Mouse (Mus musculus) heart, embryonic 16.5 days (tissue): ENCODE data around the gene Nuak2. TPM values are rescaled to one million over a fixed set of nuclear protein-coding genes. Genes with fewer than 3 reads are reported as not detected.
A peak's percentile ranks its signal among the peaks of the same experiment; 100 is the strongest.

Experiments
- ATAC-seq: fragments of 200-750 bp; cut with Nextera tagmentation; replicated peaks from 2 replicates; pipeline ENCODE4 v1.8.0; 2017; ENCODE audit warnings: moderate number of reproducible peaks; ENCODE audit not compliant: insufficient read depth, low FRiP score; ENCODE audit errors: extremely low read depth
- H3K27ac ChIP-seq: fragments of 300-500 bp; sonication (generic); 2 replicates; pipeline ENCODE4 v1.5.1; 2014; ENCODE audit warnings: mild to moderate bottlenecking, low read length, control low read depth, moderate library complexity
- H3K27me3 ChIP-seq: fragments of 300-500 bp; sonication (generic); 2 replicates; pipeline ENCODE4 v1.6.1; 2014; ENCODE audit warnings: low read length, mixed read lengths; ENCODE audit not compliant: control insufficient read depth, insufficient read depth
- H3K36me3 ChIP-seq: fragments of 300-500 bp; sonication (generic); 2 replicates; pipeline ENCODE4 v1.6.1; 2014; ENCODE audit not compliant: control insufficient read depth, insufficient read depth
- H3K4me1 ChIP-seq: fragments of 300-500 bp; sonication (generic); 2 replicates; pipeline ENCODE4 v1.6.1; 2014; ENCODE audit warnings: low read length, mixed read lengths; ENCODE audit not compliant: control insufficient read depth, insufficient read depth
- H3K4me2 ChIP-seq: fragments of 300-500 bp; sonication (generic); 2 replicates; pipeline ENCODE4 v1.6.1; 2014; ENCODE audit warnings: low read depth, mild to moderate bottlenecking, control low read depth, low read length
- H3K4me3 ChIP-seq: fragments of 300-500 bp; sonication (generic); 2 replicates; pipeline ENCODE4 v1.5.1; 2014; ENCODE audit warnings: mild to moderate bottlenecking, control low read depth, low read length
- H3K9ac ChIP-seq: fragments of 300-500 bp; sonication (generic); 2 replicates; pipeline ENCODE4 v1.6.1; 2014; ENCODE audit warnings: low read length, control low read depth
- H3K9me3 ChIP-seq: fragments of 300-500 bp; sonication (generic); replicated peaks from 2 replicates; pipeline ENCODE4 v1.6.1; 2016; ENCODE audit warnings: low read length; ENCODE audit not compliant: control insufficient read depth
- WGBS: fragments of 180-500 bp; shearing (Covaris S2); extraction: QIAGEN DNeasy Blood & Tissue Kit; methylation state at CpG from one replicate; pipeline ENCODE4 v1.1.7; 2014; 5-methylcytosine and 5-hydroxymethylcytosine counted together
- polyA plus RNA-seq: library from polyadenylated mRNA; unstranded; fragments of >200 nt; fragmentation: Nextera tagmentation; extraction: Ambion mirVana; gene quantifications from 2 replicates; pipeline ENCODE4 v1.2.1, GENCODE M21; 2015

Nuak2 gene
- polyA plus RNA-seq, 1 experiment from 2014 or later, result 3.4 TPM

- 36% methylated on average over 8 of the region's 8 CpGs for WGBS
- H3K4me1 ChIP-seq, result peaks cover 29% of the 10 kb centered on the region
- no peak overlapping the region for H3K4me2 ChIP-seq
- no peak for ATAC-seq
- no peaks in the 10 kb centered on the region for H3K36me3 ChIP-seq
- no peaks in the 10 kb centered on the region for H3K9me3 ChIP-seq
- no peak overlapping the region for H3K9ac ChIP-seq
- no peak overlapping the region for H3K4me3 ChIP-seq
- H3K27me3 ChIP-seq, result no peaks in the 10 kb centered on the region
- H3K27ac ChIP-seq, result peak overlapping the region; percentile 44; the same call in 1 of the 2 replicates
Measured at GRCm38 (mm10) chr1:132338027-132338660, 22.2 kb downstream of the Nuak2 start.

GRCm38 (mm10) chr1:132341731-132342501 lies 26.0 kb downstream of the Nuak2 start:
- ATAC-seq, result peak; percentile 71
- 33% methylated on average over 5 of the region's 5 CpGs for WGBS
- H3K4me3 ChIP-seq, result no peak overlapping the region
- no peak overlapping the region for H3K9ac ChIP-seq
- H3K27me3 ChIP-seq, result no peaks in the 10 kb centered on the region
- H3K9me3 ChIP-seq, result no peaks in the 10 kb centered on the region
- peaks cover 10% of the 10 kb centered on the region for H3K4me1 ChIP-seq
- peak overlapping the region; percentile 38 for H3K27ac ChIP-seq
- no peaks in the 10 kb centered on the region for H3K36me3 ChIP-seq
- no peak overlapping the region for H3K4me2 ChIP-seq

GRCm38 (mm10) chr1:132342518-132342917 lies 26.6 kb downstream of the Nuak2 start:
- Histone ChIP-seq H3K36me3 (no peaks in the 10 kb centered on the region), H3K9ac (no peak overlapping the region), H3K4me1 (peaks cover 11% of the 10 kb centered on the region), H3K9me3 (no peaks in the 10 kb centered on the region), H3K27ac (no peak overlapping the region), H3K27me3 (no peaks in the 10 kb centered on the region), H3K4me2 (no peak overlapping the region), H3K4me3 (no peak overlapping the region)
- 65% methylated on average over 3 of the region's 3 CpGs for WGBS
- ATAC-seq, result no peak

GRCm38 (mm10) chr1:132343191-132343590 lies 27.3 kb downstream of the Nuak2 start:
- H3K9ac ChIP-seq, result no peak overlapping the region
- peaks cover 11% of the 10 kb centered on the region for H3K4me1 ChIP-seq
- no peaks in the 10 kb centered on the region for H3K9me3 ChIP-seq
- no peak overlapping the region for H3K27ac ChIP-seq
- H3K4me2 ChIP-seq, result no peak overlapping the region
- H3K4me3 ChIP-seq, result no peak overlapping the region
- no peak for ATAC-seq
- H3K36me3 ChIP-seq, result no peaks in the 10 kb centered on the region
- H3K27me3 ChIP-seq, result no peaks in the 10 kb centered on the region
- 89% methylated on average over 2 of the region's 2 CpGs for WGBS

GRCm38 (mm10) chr1:132343656-132344055 lies 27.7 kb downstream of the Nuak2 start:
- Histone ChIP-seq H3K27me3 (no peaks in the 10 kb centered on the region), H3K9ac (no peak overlapping the region), H3K36me3 (no peaks in the 10 kb centered on the region), H3K27ac (no peak overlapping the region), H3K9me3 (no peaks in the 10 kb centered on the region), H3K4me1 (peaks cover 7% of the 10 kb centered on the region), H3K4me3 (no peak overlapping the region), H3K4me2 (no peak overlapping the region)
- no peak for ATAC-seq
- WGBS, result 93% methylated on average over 1 of the region's 1 CpGs

- Histone ChIP-seq H3K4me1 (peaks cover 7% of the 10 kb centered on the region), H3K4me3 (no peak overlapping the region), H3K36me3 (no peaks in the 10 kb centered on the region), H3K27me3 (no peaks in the 10 kb centered on the region), H3K9me3 (no peaks in the 10 kb centered on the region; the same call in 1 of the 2 replicates), H3K9ac (no peak overlapping the region), H3K4me2 (no peak overlapping the region), H3K27ac (peak overlapping the region; percentile 76)
- 77% methylated on average over 4 of the region's 4 CpGs for WGBS
- no peak for ATAC-seq
Measured at GRCm38 (mm10) chr1:132345514-132345913, 29.6 kb downstream of the Nuak2 start.

GRCm38 (mm10) chr1:132346134-132346851 lies 30.4 kb downstream of the Nuak2 start:
- no peaks in the 10 kb centered on the region for H3K27me3 ChIP-seq
- H3K4me2 ChIP-seq, result no peak overlapping the region
- peaks cover 7% of the 10 kb centered on the region for H3K4me1 ChIP-seq
- H3K9me3 ChIP-seq, result peaks cover 5% of the 10 kb centered on the region; the same call in 1 of the 2 replicates
- WGBS, result 59% methylated on average over 12 of the region's 12 CpGs
- H3K4me3 ChIP-seq, result no peak overlapping the region
- peak overlapping the region; percentile 76 for H3K27ac ChIP-seq
- ATAC-seq, result peak; percentile 71
- 0 out of 2 replicates have a peak overlapping the region, but pooled peaks have one; percentile 30 for H3K9ac ChIP-seq
- H3K36me3 ChIP-seq, result no peaks in the 10 kb centered on the region

GRCm38 (mm10) chr1:132346951-132347350 lies 31.0 kb downstream of the Nuak2 start:
- Histone ChIP-seq H3K9ac (no peak overlapping the region), H3K4me2 (no peak overlapping the region), H3K4me1 (peaks cover 7% of the 10 kb centered on the region), H3K27ac (peak overlapping the region; percentile 76), H3K27me3 (no peaks in the 10 kb centered on the region), H3K36me3 (no peaks in the 10 kb centered on the region), H3K9me3 (peaks cover 5% of the 10 kb centered on the region; the same call in 1 of the 2 replicates), H3K4me3 (no peak overlapping the region)
- no peak for ATAC-seq

GRCm38 (mm10) chr1:132348401-132348800 lies 32.5 kb downstream of the Nuak2 start:
- Histone ChIP-seq H3K9me3 (peaks cover 5% of the 10 kb centered on the region; the same call in 1 of the 2 replicates), H3K36me3 (no peaks in the 10 kb centered on the region), H3K4me3 (no peak overlapping the region), H3K27ac (no peak overlapping the region), H3K4me2 (no peak overlapping the region), H3K4me1 (peaks cover 7% of the 10 kb centered on the region), H3K27me3 (no peaks in the 10 kb centered on the region), H3K9ac (no peak overlapping the region)
- 82% methylated on average over 5 of the region's 5 CpGs for WGBS
- no peak for ATAC-seq
